Mouse (Mus musculus) megakaryocyte, embryonic 14.5 days (primary cell): ENCODE results near the gene Gmds. TPM values are rescaled to one million over a fixed set of nuclear protein-coding genes. Genes with fewer than 3 reads are reported as not detected.

Experiments
- H3K27me3 ChIP-seq: replicated peaks from 2 replicates; pipeline ENCODE3; 2012; ENCODE audit warnings: inconsistent platforms
- H3K36me3 ChIP-seq: replicated peaks from 2 replicates; pipeline ENCODE3; 2012; ENCODE audit warnings: low read length, inconsistent platforms, mixed read lengths
- H3K4me1 ChIP-seq: 2 replicates; pipeline ENCODE4 v1.6.1; 2012; ENCODE audit warnings: inconsistent platforms
- H3K4me3 ChIP-seq: replicated peaks from 2 replicates; pipeline ENCODE3; 2012; ENCODE audit warnings: moderate library complexity, mild to moderate bottlenecking, inconsistent platforms
- H3K9me3 ChIP-seq: 2 replicates; pipeline ENCODE4 v1.6.1; 2012; ENCODE audit warnings: inconsistent platforms
- FLI1 ChIP-seq: IDR thresholded peaks from 2 replicates; pipeline ENCODE4 v1.6.1; 2012; ENCODE audit warnings: low read length, inconsistent platforms, mixed read lengths
- GATA1 ChIP-seq: IDR thresholded peaks from 3 replicates; pipeline ENCODE4 v1.6.1; 2012; ENCODE audit warnings: mixed read lengths, low read length, inconsistent platforms, borderline replicate concordance
- polyA plus RNA-seq: library from polyadenylated mRNA; stranded (reverse); fragments of >175 nt; gene quantifications from 2 replicates; pipeline ENCODE4 v1.2.3, GENCODE M21; 2012; ENCODE audit warnings: low replicate concordance; ENCODE audit not compliant: insufficient read depth

Gene Gmds
- polyA plus RNA-seq, 1 experiment: 59.8 TPM

GRCm38 (mm10) chr13:31825180-31825579 is 513.4 kb downstream of the Gmds start:
- Histone ChIP-seq H3K9me3 (no peaks in the 10 kb centered on the region), H3K4me3 (no peak overlapping the region), H3K36me3 (no peaks in the 10 kb centered on the region), H3K4me1 (peaks cover 22% of the 10 kb centered on the region), H3K27me3 (peaks cover 20% of the 10 kb centered on the region)
- TF ChIP-seq FLI1 (no peak), GATA1 (no peak)

- no peak for TF ChIP-seq FLI1
- no peak for TF ChIP-seq GATA1
- no peaks in the 10 kb centered on the region for H3K9me3 ChIP-seq
- H3K36me3 ChIP-seq: peaks cover 3% of the 10 kb centered on the region
- H3K27me3 ChIP-seq: peaks cover 25% of the 10 kb centered on the region
- H3K4me3 ChIP-seq: no peak overlapping the region
- peaks cover 22% of the 10 kb centered on the region for H3K4me1 ChIP-seq
These were observed 515.2 kb downstream of the Gmds start for GRCm38 (mm10) chr13:31823316-31823715.

- Histone ChIP-seq H3K27me3 (peaks cover 28% of the 10 kb centered on the region), H3K4me3 (peak overlapping the region; percentile 79), H3K36me3 (peaks cover 3% of the 10 kb centered on the region), H3K9me3 (no peaks in the 10 kb centered on the region), H3K4me1 (peaks cover 22% of the 10 kb centered on the region)
- TF ChIP-seq GATA1: no peak
- TF ChIP-seq FLI1: no peak
These were observed 517.5 kb downstream of the Gmds start for GRCm38 (mm10) chr13:31821050-31821449.

GRCm38 (mm10) chr13:31820587-31821017 is 517.9 kb downstream of the Gmds start:
- Histone ChIP-seq H3K4me3 (peak overlapping the region; percentile 79), H3K27me3 (peaks cover 32% of the 10 kb centered on the region), H3K4me1 (peaks cover 22% of the 10 kb centered on the region), H3K36me3 (peaks cover 3% of the 10 kb centered on the region), H3K9me3 (no peaks in the 10 kb centered on the region)
- TF ChIP-seq GATA1 (no peak), FLI1 (no peak)

DNA sequence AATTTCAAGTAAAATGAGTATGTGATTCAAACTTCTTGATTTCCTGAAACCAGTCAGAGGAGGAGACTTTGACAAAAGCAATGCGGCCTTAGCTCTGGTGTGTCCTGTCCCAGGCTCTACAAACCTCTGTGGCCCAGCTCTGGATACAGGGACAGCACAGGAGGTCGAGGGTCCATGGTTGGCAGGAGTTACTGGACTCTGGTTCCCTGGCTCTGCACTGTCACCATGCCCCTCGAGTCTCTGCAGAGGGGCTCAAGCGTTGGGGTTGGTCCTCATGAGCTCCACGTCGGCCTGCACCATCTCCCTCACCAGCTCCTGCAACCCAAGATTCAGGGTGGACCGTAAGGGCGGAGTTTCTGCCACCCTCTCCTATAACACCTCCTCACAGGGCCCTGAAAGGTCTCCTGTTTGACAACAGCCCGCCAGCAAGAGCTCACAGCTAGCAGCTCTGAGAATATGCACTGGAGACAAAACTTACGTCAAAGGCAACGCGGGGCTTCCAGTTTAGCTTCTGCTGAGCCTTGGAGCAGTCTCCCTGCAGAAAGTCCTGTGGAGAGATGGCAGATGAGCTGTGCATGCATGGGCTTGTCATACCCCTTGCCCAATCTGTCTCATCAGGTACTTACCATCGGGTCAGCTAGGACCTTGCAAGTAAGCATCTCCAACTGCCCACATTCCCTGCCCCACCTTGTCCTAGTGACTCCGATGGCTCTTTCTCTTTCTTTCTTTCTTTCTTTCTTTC is 518.7 kb downstream of the Gmds start:
- Histone ChIP-seq H3K9me3 (no peaks in the 10 kb centered on the region), H3K27me3 (peaks cover 35% of the 10 kb centered on the region), H3K36me3 (peaks cover 3% of the 10 kb centered on the region), H3K4me1 (peaks cover 16% of the 10 kb centered on the region), H3K4me3 (no peak overlapping the region)
- no peak for TF ChIP-seq FLI1
- no peak for TF ChIP-seq GATA1

- H3K9me3 ChIP-seq: no peaks in the 10 kb centered on the region
- TF ChIP-seq FLI1 (no peak), GATA1 (no peak)
- peaks cover 14% of the 10 kb centered on the region for H3K4me1 ChIP-seq
- peaks cover 3% of the 10 kb centered on the region for H3K36me3 ChIP-seq
- peaks cover 48% of the 10 kb centered on the region for H3K27me3 ChIP-seq
- H3K4me3 ChIP-seq: no peak overlapping the region
These were observed 520.2 kb downstream of the Gmds start for GRCm38 (mm10) chr13:31818337-31818736.

- H3K9me3 ChIP-seq: peaks cover 12% of the 10 kb centered on the region
- H3K27me3 ChIP-seq: peaks cover 68% of the 10 kb centered on the region
- no peak for TF ChIP-seq GATA1
- TF ChIP-seq FLI1: no peak
- H3K4me1 ChIP-seq: peaks cover 6% of the 10 kb centered on the region
- no peak overlapping the region for H3K4me3 ChIP-seq
- H3K36me3 ChIP-seq: peaks cover 3% of the 10 kb centered on the region
These were observed 523.0 kb downstream of the Gmds start for GRCm38 (mm10) chr13:31815383-31816003.

DNA sequence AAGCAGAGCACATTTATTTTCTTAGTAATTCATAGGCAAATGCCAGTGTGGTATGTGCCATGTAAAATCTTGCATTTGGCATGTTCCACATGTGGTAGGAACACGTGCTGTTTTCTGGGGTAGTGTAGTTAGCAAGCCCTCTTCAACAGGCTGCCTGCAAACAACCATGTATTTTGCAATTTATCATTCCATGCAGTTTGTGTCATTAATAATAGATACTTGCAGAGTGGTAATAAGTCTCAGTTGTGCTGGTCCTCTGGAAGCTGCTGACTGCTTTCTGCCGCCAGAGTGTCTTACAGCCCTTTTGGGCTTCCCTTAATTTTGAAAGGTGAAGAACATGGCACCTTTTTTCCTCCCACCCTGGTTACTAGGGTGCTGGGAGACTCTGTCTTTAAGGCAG is 525.8 kb downstream of the Gmds start:
- Histone ChIP-seq H3K9me3 (peaks cover 13% of the 10 kb centered on the region), H3K27me3 (peaks cover 81% of the 10 kb centered on the region), H3K4me1 (peaks cover 19% of the 10 kb centered on the region), H3K36me3 (no peaks in the 10 kb centered on the region), H3K4me3 (no peak overlapping the region)
- TF ChIP-seq GATA1 (no peak), FLI1 (no peak)

GRCm38 (mm10) chr13:31811542-31812021 is 527.0 kb downstream of the Gmds start:
- H3K27me3 ChIP-seq: peaks cover 91% of the 10 kb centered on the region
- H3K4me3 ChIP-seq: no peak overlapping the region
- no peaks in the 10 kb centered on the region for H3K36me3 ChIP-seq
- H3K4me1 ChIP-seq: peaks cover 29% of the 10 kb centered on the region
- peaks cover 13% of the 10 kb centered on the region for H3K9me3 ChIP-seq
- TF ChIP-seq GATA1 (no peak), FLI1 (no peak)
